Mouse (Mus musculus) stomach, embryonic 16.5 days (tissue): Measurements from ENCODE around the gene Dnajb12. TPM values are rescaled to one million over a fixed set of nuclear protein-coding genes. Genes with fewer than 3 reads are reported as not detected.

Source experiments
- ATAC-seq: fragments of 200-750 bp; cut with Nextera tagmentation; 2 replicates; pipeline ENCODE4 v1.8.0; 2017; ENCODE audit warnings: moderate number of reproducible peaks, moderate TSS enrichment; ENCODE audit not compliant: insufficient read depth, low FRiP score
- H3K27ac ChIP-seq: fragments of 300-500 bp; sonication (generic); 2 replicates; pipeline ENCODE4 v1.5.1; 2014; ENCODE audit warnings: low read length
- H3K27me3 ChIP-seq: fragments of 300-500 bp; sonication (generic); 2 replicates; pipeline ENCODE4 v1.6.1; 2014; ENCODE audit warnings: low read length, control low read depth, mixed read lengths; ENCODE audit not compliant: control insufficient read depth, insufficient read depth
- H3K36me3 ChIP-seq: fragments of 300-500 bp; sonication (generic); 2 replicates; pipeline ENCODE4 v1.6.1; 2014; ENCODE audit warnings: low read length; ENCODE audit not compliant: control insufficient read depth, insufficient read depth
- H3K4me1 ChIP-seq: fragments of 300-500 bp; sonication (generic); 2 replicates; pipeline ENCODE4 v1.6.1; 2014; ENCODE audit warnings: low read length, control low read depth, mixed read lengths; ENCODE audit not compliant: control insufficient read depth, insufficient read depth
- H3K4me2 ChIP-seq: fragments of 300-500 bp; sonication (generic); 2 replicates; pipeline ENCODE4 v1.6.1; 2014; ENCODE audit warnings: low read depth, low read length, mixed read lengths
- H3K4me3 ChIP-seq: fragments of 300-500 bp; sonication (generic); replicated peaks from 2 replicates; pipeline ENCODE4 v1.5.1; 2014; ENCODE audit warnings: mild to moderate bottlenecking, low read length
- H3K9ac ChIP-seq: fragments of 300-500 bp; sonication (generic); 2 replicates; pipeline ENCODE4 v1.6.1; 2014; ENCODE audit warnings: low read length
- H3K9me3 ChIP-seq: fragments of 300-500 bp; sonication (generic); replicated peaks from 2 replicates; pipeline ENCODE4 v1.6.1; 2016; ENCODE audit warnings: low read length, control low read depth; ENCODE audit not compliant: control insufficient read depth
- WGBS: fragments of 180-500 bp; shearing (Covaris S2); extraction: QIAGEN DNeasy Blood & Tissue Kit; methylation state at CpG from one replicate; pipeline ENCODE4 v1.1.7; 2014; 5-methylcytosine and 5-hydroxymethylcytosine counted together
- polyA plus RNA-seq: library from polyadenylated mRNA; unstranded; fragments of >200 nt; fragmentation: Nextera tagmentation; extraction: Ambion mirVana; gene quantifications from 2 replicates; pipeline ENCODE4 v1.2.1, GENCODE M21; 2015

The Dnajb12 gene
- polyA plus RNA-seq, 1 experiment from 2014 or later, result 20.4 TPM

- Histone ChIP-seq H3K4me2 (no peak overlapping the region), H3K27ac (no peak overlapping the region), H3K9ac (no peak overlapping the region), H3K36me3 (no peaks in the 10 kb centered on the region), H3K9me3 (no peaks in the 10 kb centered on the region), H3K4me3 (no peak overlapping the region), H3K4me1 (no peaks in the 10 kb centered on the region), H3K27me3 (no peaks in the 10 kb centered on the region)
- ATAC-seq, result no peak
- WGBS, result 74% methylated on average over 11 of the region's 11 CpGs
Observed at GRCm38 (mm10) chr10:59848079-59848877, 31.1 kb upstream of the Dnajb12 start.

GRCm38 (mm10) chr10:59848953-59849352 lies 30.4 kb upstream of the Dnajb12 start:
- Histone ChIP-seq H3K9me3 (no peaks in the 10 kb centered on the region), H3K4me3 (no peak overlapping the region), H3K27ac (no peak overlapping the region), H3K4me2 (no peak overlapping the region), H3K4me1 (no peaks in the 10 kb centered on the region), H3K27me3 (no peaks in the 10 kb centered on the region), H3K9ac (no peak overlapping the region), H3K36me3 (no peaks in the 10 kb centered on the region)
- 68% methylated on average over 9 of the region's 9 CpGs for WGBS
- no peak for ATAC-seq

GRCm38 (mm10) chr10:59849371-59849770 lies 30.0 kb upstream of the Dnajb12 start:
- no peaks in the 10 kb centered on the region for H3K36me3 ChIP-seq
- H3K4me1 ChIP-seq, result no peaks in the 10 kb centered on the region
- H3K9ac ChIP-seq, result no peak overlapping the region
- H3K27ac ChIP-seq, result no peak overlapping the region
- H3K27me3 ChIP-seq, result no peaks in the 10 kb centered on the region
- ATAC-seq, result no peak
- no peak overlapping the region for H3K4me2 ChIP-seq
- H3K9me3 ChIP-seq, result no peaks in the 10 kb centered on the region
- 91% methylated on average over 7 of the region's 7 CpGs for WGBS
- H3K4me3 ChIP-seq, result no peak overlapping the region

GRCm38 (mm10) chr10:59857157-59857556 lies 22.2 kb upstream of the Dnajb12 start:
- H3K4me1 ChIP-seq, result no peaks in the 10 kb centered on the region
- no peaks in the 10 kb centered on the region for H3K9me3 ChIP-seq
- H3K4me3 ChIP-seq, result no peak overlapping the region
- no peak overlapping the region for H3K9ac ChIP-seq
- 80% methylated on average over 5 of the region's 5 CpGs for WGBS
- H3K27me3 ChIP-seq, result no peaks in the 10 kb centered on the region
- H3K4me2 ChIP-seq, result no peak overlapping the region
- H3K36me3 ChIP-seq, result no peaks in the 10 kb centered on the region
- no peak; the same call in 1 of the 2 replicates for ATAC-seq
- H3K27ac ChIP-seq, result no peak overlapping the region

DNA sequence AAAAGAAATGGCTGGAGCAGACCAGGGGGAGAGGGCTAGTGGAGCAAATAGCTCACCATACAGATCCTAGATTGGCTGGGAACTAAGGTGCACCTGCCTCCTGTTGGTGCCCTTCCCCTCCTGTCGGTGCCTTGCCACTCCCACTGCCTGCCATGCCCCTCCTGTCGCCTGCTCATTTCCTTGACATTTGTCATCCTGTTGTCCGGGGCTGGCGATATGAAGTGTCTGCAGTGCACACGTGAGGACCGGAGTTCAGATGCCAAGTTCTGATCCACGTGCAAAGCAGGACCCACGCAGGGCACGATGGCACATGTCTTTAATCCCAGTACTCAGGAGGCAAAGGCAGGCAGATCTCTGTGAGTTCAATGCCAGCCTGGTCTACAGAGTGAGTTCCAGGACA lies 18.7 kb upstream of the Dnajb12 start:
- 64% methylated on average over 9 of the region's 9 CpGs for WGBS
- H3K9ac ChIP-seq, result no peak overlapping the region
- peaks cover 2% of the 10 kb centered on the region for H3K4me1 ChIP-seq
- H3K36me3 ChIP-seq, result no peaks in the 10 kb centered on the region
- no peak for ATAC-seq
- no peaks in the 10 kb centered on the region for H3K27me3 ChIP-seq
- no peak overlapping the region for H3K4me3 ChIP-seq
- no peak overlapping the region for H3K27ac ChIP-seq
- no peaks in the 10 kb centered on the region for H3K9me3 ChIP-seq
- no peak overlapping the region for H3K4me2 ChIP-seq

- 80% methylated on average over 10 of the region's 10 CpGs for WGBS
- Histone ChIP-seq H3K9ac (no peak overlapping the region), H3K27ac (no peak overlapping the region), H3K4me2 (no peak overlapping the region), H3K27me3 (no peaks in the 10 kb centered on the region), H3K9me3 (no peaks in the 10 kb centered on the region), H3K4me1 (peaks cover 2% of the 10 kb centered on the region), H3K36me3 (no peaks in the 10 kb centered on the region), H3K4me3 (no peak overlapping the region)
- no peak for ATAC-seq
Observed at GRCm38 (mm10) chr10:59861201-59861600, 18.2 kb upstream of the Dnajb12 start.

GRCm38 (mm10) chr10:59862816-59863440 lies 16.4 kb upstream of the Dnajb12 start:
- ATAC-seq, result no peak
- no peak overlapping the region for H3K9ac ChIP-seq
- WGBS, result 75% methylated on average over 6 of the region's 6 CpGs

DNA sequence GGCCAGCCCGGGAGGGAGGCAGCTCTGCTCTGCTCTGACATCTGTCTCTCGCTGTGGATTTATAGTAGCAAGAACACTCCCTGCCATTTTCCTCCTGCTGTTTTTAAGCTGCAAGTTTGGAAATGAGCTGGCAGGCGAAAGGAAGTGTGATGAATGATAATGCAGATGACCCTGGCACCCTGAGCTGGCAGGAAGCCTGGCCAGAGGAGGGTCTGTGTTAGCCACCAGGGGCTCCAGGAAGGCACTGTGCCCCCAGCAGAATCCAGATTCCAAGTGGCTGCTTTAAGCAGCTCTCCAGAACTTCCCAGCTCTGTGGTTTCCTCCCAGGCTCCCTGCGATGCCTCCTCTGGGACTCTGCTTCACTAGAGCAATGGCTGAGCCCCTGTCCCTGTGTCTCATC lies 15.7 kb upstream of the Dnajb12 start:
- H3K4me2 ChIP-seq, result no peak overlapping the region
- H3K4me1 ChIP-seq, result peaks cover 2% of the 10 kb centered on the region
- no peaks in the 10 kb centered on the region for H3K36me3 ChIP-seq
- H3K27me3 ChIP-seq, result no peaks in the 10 kb centered on the region
- H3K4me3 ChIP-seq, result no peak overlapping the region
- H3K9ac ChIP-seq, result peak overlapping the region; percentile 29; the same call in 1 of the 2 replicates
- no peaks in the 10 kb centered on the region for H3K9me3 ChIP-seq
- H3K27ac ChIP-seq, result no peak overlapping the region
- ATAC-seq, result no peak
- WGBS, result 49% methylated on average over 4 of the region's 4 CpGs

More at GRCm38 (mm10) chr10:59862816-59863440, 16.4 kb upstream of the Dnajb12 start:
- Histone ChIP-seq H3K4me3 (no peak overlapping the region), H3K9me3 (no peaks in the 10 kb centered on the region), H3K4me2 (no peak overlapping the region), H3K27me3 (no peaks in the 10 kb centered on the region), H3K36me3 (no peaks in the 10 kb centered on the region), H3K27ac (no peak overlapping the region), H3K4me1 (peaks cover 2% of the 10 kb centered on the region)

DNA sequence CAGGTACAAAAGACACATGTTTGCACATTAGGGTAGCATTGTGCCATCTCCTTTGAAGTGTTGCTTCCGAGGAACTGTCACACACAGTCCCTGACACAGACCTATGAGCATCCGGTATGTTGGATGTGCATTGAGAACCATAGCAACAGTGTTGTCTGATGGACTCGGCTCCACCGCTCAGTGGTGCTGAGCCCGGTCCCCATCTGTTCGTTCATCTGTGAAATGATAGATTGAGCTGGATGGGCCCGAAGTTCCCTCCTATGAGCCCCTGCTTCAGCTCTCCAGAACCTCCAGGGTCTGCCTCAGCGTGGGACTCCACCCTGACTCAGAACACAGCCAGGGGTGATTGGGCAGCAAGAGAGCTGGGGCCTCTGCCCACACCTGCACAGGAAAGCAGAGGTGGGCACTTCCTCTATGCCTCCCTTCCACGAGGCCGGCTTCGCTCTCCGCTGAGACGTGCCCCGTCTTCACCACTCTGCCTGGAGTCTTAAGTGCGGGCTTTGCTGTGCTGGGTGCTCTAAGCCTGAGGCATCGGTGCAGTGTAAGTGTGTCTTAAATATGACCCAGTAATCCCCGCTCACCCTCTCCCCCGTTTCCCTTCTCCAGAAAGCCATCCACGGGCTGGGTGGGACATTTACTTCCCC lies 15.0 kb upstream of the Dnajb12 start:
- Histone ChIP-seq H3K27ac (no peak overlapping the region), H3K4me3 (no peak overlapping the region), H3K9me3 (no peaks in the 10 kb centered on the region), H3K4me1 (peaks cover 2% of the 10 kb centered on the region), H3K9ac (no peak overlapping the region), H3K4me2 (no peak overlapping the region), H3K27me3 (no peaks in the 10 kb centered on the region), H3K36me3 (no peaks in the 10 kb centered on the region)
- no peak for ATAC-seq
- WGBS, result 79% methylated on average over 19 of the region's 19 CpGs
